Mouse (Mus musculus) ovary, adult 18-20 months (tissue): ENCODE data around the gene Zdhhc16.
A peak's percentile ranks its signal among the peaks of the same experiment; 100 is the strongest.

ENCODE experiments used
- DNase-seq: peaks from one replicate; pipeline ENCODE4 v3.0.0; 2022; ENCODE audit warnings: low spot score, mixed read lengths

Zdhhc16 gene

DNA sequence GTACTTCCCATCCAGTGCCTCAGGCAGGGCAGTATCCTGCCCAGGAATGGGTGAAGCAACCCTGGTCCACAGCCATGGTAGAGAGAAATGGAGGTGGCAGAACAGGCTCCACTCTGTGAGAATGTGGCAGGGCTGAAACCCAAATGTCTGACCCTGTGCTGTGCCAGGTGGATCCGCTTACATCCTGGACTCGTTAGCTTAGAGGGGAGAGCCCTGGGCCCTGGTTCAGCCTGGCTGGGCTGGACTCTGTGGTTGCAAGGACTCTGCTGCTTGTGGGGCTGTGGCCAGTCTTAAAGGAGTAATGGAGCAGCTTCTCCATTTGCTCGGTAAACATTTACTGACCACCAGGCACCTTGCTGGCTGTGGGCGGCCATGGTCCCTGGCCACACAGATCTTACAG lies 53.9 kb downstream of the Zdhhc16 start:
- DNase-seq = no peak

DNA sequence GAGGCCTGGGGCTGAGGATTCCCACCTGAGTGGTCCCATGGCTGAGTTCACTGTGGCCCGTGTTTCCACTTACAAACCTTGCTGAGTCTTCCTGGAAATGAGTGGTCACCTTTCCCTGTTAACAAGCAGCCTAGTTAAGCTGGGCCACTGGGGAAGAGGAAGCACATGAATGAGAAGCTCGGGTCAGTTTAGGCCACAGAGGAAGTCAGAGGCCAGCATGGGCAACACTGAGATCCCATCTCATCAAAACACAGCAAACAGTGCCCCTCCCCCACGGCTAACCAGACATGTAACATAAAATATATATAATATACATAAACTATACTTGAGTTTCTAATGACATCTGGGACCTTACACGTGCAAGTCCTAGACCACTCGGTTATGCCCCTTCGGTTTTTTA lies 56.5 kb downstream of the Zdhhc16 start:
- no peak for DNase-seq

DNA sequence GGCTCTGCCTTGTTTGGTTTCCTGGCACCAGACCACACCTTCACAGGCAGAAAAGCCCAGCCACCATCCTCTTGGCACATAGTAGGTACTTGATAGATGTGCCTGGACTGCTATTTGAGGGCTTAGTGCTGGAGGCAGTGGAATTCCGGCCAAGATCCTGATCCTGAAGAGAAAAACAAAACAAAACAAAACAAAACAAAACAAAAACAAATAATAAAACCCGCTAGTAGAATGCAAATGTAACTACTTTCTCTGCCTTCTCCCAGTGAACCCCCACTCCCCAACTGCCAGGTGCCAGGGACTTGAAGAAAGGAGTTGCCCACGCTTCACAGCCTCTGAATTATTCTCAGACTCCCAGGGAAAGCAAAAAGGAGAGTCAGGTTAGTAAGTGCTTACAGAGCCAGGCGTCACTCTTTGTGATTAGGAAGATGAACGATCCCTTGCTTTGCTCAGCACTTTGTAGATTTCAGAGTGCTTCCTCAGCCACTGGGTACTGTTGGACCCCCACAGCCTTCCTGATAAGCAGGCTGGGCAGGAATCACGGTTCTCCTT lies 58.7 kb downstream of the Zdhhc16 start:
- DNase-seq = no peak

DNA sequence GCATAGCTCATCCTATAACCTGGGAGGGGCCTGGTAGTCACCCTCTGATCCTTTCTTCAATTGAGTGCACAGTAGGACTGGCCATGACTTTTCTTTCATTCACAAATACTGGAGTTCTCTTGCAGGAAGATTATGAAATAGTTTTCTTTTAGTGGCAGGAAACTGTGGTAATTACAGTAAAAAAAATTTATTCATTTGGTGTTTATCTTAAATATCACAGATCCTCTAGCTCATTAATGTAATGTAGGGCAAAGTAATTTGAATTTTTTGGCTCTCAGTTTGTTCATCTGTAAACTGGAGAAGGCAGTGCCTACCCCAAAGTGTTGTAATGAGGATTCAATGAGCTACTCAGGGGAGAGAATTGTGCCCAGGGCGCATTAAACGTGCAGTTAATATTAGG lies 59.7 kb downstream of the Zdhhc16 start:
- no peak for DNase-seq

DNA sequence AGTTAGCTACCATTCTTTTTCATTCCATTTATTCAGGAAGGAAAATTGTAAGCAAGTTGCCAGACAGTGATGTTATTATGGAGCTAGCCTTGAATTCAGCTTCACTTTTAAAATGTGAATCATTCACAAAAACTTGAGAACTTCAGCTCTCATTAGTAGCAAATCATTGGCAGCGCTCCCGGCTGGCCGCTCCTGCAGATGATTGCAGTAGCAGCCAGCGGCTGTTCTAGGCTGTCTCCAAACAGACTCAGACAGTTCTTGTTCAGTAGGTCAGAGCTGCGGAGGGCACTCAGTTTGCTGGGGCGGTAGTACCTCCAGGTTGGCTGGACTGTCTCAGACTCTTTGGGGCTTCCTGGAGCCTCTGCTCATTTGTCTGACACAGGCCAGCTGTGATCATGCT lies 60.2 kb downstream of the Zdhhc16 start:
- peak; percentile 77 for DNase-seq
